Mouse (Mus musculus) myocyte (in vitro differentiated cells): ENCODE data around the gene Cldn6.

ENCODE experiments used
- E2F4 ChIP-seq: IDR thresholded peaks from one replicate; pipeline ENCODE4 v1.6.1; 2011; ENCODE audit warnings: mild to moderate bottlenecking, control low read depth, moderate library complexity; ENCODE audit not compliant: insufficient read depth
- POLR2A ChIP-seq: IDR thresholded peaks from one replicate; pipeline ENCODE4 v1.6.1; 2011; ENCODE audit warnings: low read depth, mild to moderate bottlenecking, control low read depth, moderate library complexity; ENCODE audit not compliant: insufficient read length
- REST ChIP-seq: IDR thresholded peaks from one replicate; pipeline ENCODE4 v1.6.1; 2011; ENCODE audit warnings: mild to moderate bottlenecking, control low read depth, moderate library complexity; ENCODE audit not compliant: insufficient read depth, insufficient read length
- TCF12 ChIP-seq: IDR thresholded peaks from one replicate; pipeline ENCODE4 v1.6.1; 2011; ENCODE audit warnings: mild to moderate bottlenecking, control low read depth; ENCODE audit not compliant: poor library complexity, insufficient read depth, severe bottlenecking
- USF1 ChIP-seq: IDR thresholded peaks from one replicate; pipeline ENCODE4 v1.6.1; 2011; ENCODE audit warnings: low read depth, mild to moderate bottlenecking, control low read depth, moderate library complexity

DNA sequence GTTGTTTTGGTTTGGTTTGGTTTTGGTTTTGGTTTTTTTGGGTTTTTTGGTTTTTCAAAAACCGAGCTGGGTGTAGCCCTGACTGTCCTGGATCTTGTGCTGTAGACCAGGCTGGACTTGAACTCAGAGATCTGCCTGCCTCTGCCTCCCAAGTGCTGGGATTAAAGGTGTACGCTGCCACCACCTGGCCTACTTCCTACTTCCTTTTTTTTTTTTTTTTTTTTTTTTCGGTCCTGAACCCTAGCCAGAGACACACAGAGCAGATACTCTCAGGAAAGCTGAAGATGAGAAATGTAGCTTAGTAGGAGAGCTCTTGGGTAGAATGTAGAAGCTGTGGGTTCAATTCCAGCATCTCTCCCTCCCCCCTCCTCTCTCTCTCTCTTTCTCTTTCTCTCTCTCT, 20.6 kb upstream of the Cldn6 start:
- TF ChIP-seq E2F4 (no peak), POLR2A (no peak), USF1 (no peak), TCF12 (no peak), REST (no peak)
